Mouse (Mus musculus) lung, postnatal 4 days (tissue): ENCODE measurements around the gene Ddx25.

ENCODE experiments used
- DNase-seq, 2 experiments: peaks; one replicate each; pipeline ENCODE4 v3.0.0; 2021

Gene Ddx25

DNA sequence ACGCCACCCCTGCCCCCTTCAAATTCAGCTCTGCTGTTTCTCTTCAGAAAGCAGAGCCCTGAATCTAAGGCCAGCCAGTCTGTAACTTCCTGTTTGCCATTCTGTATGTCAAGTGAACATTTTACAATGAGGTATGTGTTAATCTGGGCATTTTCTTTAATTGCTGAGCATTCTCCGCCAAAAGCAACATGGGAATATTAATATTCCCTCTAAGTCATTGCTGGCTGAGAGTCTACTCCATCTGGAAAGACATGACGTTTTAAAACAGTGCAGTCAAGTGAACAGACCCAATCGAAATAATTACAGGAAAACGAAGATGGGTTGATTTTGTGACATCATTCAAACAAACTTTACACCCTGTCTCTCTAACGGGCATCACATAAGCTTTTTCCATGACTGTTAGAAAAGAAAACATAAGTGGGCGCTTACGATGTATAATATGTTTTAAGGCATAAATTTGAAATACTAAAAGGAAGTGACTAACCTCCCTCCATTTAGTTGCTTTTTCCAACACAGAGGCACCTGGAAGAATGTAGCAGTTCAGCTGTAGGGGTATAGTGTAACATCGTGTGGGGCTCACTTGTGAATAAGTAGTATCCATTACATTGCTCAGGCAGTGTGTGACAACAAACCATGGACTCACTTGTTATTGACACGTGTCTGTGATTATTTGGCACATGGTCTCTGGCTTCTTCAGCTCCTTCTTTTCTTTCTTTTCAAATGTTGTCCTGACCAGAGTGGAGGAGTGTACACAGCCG, 67.0 kb downstream of the Ddx25 start:
- no peak for DNase-seq

- no peak for DNase-seq
Observed at GRCm38 (mm10) chr9:35488496-35488895, 69.8 kb downstream of the Ddx25 start.
